Mouse (Mus musculus) gastrocnemius, postnatal 10 days (tissue): ENCODE results near the gene Pten. TPM values are rescaled to one million over a fixed set of nuclear protein-coding genes. Genes with fewer than 3 reads are reported as not detected.
"Not testable (repeated sequence)": the region's sequence is repeated elsewhere in the genome, so short reads cannot be mapped to it uniquely, and the experiment has no call there.

ENCODE experiments used
- DNase-seq: peaks from one replicate; pipeline ENCODE4 v3.0.0; 2021; ENCODE audit warnings: mixed read lengths
- total RNA-seq, 2 experiments: library from RNA; stranded (reverse); gene quantifications; 2 replicates each; pipeline ENCODE4 v1.2.3; 2021

The Pten gene
- total RNA-seq, 2 experiments from 2014 or later, result 44.7 to 46.3 TPM

DNA sequence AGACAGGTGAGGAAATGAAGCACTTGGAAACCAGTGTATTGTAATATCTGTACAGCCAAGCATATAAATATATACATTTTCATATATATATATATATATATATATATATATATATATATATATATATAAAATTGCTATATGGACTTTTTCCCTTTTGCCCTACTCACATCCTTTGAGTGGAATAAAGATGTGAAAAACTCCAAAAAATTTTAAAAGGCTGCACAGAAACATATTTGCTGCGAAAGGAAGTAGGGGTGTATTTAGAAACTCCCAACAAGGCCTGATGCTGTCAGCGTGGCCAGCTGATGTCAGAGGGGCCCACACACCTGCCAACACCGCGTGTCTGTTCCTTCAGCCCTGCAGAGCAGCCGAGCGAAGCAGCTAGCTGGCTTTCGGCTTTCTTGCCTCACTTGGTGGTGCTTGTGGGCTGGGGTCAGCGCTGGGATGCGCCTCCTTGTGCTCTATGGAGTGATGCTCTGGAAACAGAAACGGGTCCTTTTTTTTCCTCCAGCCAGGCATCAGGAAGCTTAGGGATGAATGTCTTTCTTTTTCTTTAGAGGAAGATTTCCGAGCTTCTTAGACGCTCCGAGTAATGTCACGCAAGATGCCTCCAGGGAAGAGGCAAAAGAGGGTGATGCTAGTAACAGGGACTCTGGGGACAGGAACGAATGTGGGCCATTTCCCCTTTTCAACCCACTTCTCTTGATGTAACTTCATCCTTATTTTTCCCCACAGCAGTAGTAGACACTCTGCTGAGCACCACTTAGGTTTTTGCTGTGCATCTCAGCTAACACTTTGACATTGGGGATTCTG, 2.9 kb upstream of the Pten start:
- DNase-seq, result no peak

GRCm38 (mm10) chr19:32755104-32755791, 2.0 kb upstream of the Pten start:
- DNase-seq, result no peak

DNA sequence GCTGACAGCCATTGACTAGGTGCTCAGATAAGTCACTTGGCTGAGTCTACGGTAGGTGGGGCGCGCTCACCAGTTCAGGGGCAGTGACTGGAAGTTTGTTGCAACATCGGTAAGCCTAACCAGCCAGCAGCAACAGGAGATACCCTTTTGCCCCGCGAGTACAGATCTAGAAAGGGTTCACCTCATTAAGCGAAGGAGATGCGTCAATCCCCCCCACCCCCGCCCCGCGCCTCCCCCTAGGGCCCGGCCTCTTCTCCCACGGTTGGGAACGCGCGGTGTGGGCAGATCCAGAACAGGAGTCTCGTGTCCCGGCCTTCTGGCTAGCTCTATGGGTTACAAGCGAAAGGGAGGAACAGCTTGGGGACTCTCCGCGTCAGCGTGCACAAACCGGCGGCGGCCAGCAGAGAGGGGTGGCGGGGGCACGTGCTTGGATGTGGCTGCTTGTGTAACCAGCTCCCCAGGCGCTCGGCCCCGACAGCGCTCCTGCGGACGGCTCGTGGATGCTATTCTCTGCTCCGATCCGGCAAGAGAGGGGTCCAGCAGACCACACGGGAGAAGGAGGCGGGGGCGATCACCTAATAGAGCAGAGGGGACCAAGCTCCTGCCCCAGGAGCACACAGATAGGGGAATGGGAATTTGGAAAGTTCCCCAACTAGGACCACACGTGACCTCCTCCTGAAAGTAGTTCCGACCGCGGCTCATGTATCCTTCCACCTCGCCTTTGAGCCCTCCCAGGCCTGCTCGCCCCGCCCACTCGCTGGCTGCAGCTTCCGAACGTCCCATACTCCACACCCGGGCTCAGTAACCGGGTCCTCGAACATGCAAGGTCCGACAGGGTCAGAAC, 1.3 kb upstream of the Pten start:
- DNase-seq, result peak; percentile 96

DNA sequence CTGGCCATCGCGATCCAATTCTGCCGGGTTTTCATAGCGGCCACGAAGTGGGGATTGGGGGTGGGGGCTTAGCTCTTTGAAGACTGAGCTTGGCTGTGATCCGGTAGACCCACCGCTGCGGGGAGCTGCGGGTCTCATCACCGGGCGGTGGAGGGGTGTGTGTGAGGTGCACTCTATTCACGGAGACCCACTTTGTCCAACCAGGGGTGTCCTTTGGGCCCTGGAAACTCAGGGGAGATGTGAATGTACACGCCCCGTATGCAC, 729 bp upstream of the Pten start:
- no peak for DNase-seq

DNA sequence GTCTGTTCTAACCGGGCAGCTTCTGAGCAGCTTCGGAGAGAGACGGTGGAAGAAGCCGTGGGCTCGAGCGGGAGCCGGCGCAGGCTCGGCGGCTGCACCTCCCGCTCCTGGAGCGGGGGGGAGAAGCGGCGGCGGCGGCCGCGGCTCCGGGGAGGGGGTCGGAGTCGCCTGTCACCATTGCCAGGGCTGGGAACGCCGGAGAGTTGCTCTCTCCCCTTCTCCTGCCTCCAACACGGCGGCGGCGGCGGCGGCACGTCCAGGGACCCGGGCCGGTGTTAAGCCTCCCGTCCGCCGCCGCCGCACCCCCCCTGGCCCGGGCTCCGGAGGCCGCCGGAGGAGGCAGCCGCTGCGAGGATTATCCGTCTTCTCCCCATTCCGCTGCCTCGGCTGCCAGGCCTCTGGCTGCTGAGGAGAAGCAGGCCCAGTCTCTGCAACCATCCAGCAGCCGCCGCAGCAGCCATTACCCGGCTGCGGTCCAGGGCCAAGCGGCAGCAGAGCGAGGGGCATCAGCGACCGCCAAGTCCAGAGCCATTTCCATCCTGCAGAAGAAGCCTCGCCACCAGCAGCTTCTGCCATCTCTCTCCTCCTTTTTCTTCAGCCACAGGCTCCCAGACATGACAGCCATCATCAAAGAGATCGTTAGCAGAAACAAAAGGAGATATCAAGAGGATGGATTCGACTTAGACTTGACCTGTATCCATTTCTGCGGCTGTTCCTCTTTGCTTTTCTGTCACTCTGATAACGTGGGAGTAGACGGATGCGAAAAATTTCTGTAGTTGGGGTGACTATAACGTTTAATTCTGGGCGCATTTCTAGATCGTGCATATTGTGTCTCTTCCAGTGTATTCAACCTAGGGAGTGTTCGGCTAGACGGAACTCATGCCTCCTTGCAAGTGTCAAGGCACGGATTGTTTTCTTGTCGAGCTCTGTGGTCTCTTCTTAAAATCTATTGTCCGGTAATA, 815 bp downstream of the Pten start:
- peak; percentile 69 for DNase-seq

DNA sequence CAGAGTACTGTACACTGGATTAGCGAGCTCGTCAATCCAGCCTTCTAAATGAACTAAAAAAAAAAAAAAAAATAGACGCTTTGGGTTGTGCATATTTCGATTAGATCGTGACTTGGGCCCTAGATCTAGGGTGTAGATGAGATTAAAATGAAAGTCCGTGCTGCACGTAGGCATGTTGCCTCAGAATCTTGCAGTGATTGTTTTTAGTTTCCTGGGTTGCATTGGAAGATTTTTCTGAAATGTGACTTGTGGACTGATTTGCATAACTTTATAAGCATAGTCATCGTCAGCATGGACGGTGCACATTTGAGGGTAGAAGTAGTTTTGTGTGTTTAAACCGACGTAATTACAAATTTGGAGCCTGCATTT, 1.5 kb downstream of the Pten start:
- no peak for DNase-seq

DNA sequence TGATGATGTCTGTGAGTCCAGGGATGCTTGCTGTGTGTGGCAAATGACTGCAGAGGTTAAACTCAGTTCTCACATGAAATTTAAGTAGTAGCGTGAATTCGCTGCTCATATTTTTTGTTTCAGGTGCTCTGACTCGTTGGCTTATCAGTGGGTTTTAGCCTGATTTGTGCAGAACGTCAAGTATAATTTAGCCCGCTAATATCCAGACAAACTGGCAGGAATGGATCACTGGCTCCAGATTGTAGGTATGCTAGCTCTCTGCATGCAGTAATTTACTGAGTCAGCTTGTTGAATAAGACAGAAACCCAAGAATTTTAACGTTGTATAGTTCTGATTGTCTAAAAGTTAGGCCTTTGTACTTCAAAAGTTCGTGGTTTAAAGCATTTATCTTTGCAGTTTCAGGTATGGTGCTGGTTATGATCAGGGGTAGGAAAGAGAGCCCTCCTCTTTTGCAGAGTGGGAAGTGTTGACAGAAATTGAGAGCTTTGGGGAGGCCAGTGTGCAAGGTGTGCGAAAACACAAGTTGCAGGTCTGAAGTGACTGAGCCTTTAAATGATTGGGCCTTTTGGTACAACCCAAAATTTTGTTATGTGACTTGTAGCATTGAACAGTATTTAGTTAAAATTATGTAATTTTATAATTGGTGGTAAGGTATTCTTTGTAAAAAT, 2.2 kb downstream of the Pten start:
- DNase-seq, result no peak

DNA sequence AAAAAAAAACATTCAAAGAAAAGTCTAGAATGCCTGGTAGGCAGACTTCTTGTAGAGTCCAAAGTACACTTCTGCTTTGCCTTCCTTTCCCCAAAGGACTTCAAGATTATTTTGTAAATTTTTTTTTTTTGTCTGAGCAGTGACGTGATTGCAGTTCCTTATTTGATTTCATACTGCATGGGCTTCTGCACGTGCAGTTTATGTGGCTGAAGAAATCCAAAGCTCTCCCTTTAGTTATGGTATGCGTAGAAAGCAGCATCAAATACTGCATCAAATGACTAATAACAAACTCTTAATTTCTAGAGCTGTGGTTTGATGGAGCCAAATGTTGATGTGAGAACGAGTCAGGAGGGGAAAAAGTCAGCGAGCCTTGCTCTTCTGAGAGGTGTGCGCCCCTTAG, 3.2 kb downstream of the Pten start:
- DNase-seq, result no peak

- no peak for DNase-seq
Observed at GRCm38 (mm10) chr19:32761162-32761561, 3.9 kb downstream of the Pten start.

DNA sequence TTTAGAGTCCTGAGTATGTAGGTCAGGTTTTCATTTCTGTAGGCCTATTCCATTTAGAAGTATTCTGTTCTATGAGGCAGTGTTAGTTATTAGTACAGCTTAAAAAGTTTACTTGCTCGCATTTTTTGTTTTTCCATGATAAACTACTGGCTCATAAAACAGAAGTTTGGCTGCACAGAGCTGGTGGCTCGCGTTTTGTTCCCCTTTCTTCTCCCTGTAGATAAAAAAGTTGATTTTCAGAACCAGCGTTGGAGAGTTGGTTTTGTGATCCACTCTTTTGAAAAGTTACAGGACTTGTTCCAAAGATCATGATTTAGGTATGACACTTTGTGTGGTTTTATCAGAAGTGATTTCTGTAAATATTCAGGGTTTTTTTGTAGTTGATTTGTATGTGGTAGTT, 5.2 kb downstream of the Pten start:
- DNase-seq, result no peak

GRCm38 (mm10) chr19:32778411-32778810, 21.1 kb downstream of the Pten start:
- no peak for DNase-seq

DNA sequence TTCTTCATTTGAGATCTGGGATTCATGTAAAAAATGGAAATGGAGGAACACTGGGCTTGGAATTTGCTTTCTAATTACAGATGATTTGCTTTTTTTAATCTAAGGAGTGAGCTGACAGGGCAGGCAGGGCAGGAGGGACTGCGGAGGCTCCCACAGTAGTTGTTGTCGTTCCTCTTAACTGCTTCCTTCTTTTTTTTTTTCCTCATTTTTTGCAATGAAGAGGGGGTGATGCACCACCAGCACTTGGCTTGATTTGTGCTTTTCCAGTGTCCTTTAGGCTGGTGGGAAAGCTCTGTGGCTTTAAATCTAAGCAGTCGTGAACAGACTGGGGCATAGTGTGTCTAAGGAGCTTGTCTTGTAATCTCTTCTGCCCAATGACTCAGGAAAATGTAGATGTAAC, 21.8 kb downstream of the Pten start:
- no peak for DNase-seq

DNA sequence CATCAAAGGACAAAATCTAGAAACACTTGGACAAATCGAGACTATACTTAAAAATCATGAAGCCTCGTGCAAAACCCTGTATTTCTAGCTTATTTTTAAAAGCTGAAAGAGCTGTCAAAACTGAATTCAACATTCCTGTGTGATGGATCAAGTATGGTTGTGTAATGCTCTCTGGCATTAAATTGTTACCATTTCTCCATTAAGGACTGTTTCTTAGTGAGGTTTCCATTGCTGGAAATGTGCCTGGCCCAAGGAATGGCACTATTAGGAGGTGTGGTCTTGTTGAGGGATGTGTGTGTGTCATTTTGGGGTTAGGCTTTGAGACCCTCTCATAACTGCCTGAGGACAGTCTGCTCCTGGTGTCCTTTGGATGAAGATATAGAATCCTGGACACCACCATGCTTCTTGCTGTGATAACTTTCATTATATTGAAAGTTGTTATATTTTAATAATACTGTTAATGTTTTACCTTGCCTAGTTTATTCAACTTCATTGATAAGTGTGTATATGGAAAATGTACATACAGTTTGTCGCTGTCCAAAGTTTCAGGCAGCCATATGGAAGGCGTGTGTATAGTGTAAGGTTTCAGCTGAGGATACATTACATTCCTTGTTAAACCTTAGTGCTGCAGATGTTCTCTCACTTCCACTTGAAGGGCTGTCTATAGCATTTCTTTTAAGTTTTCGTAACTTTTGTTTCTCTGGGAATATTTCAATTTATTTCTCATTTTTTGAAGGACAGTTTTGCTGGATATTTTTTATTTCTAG, 24.2 kb downstream of the Pten start:
- DNase-seq, result no peak

- not testable (repeated sequence) for DNase-seq
Observed at GRCm38 (mm10) chr19:32787388-32787787, 30.1 kb downstream of the Pten start.

DNA sequence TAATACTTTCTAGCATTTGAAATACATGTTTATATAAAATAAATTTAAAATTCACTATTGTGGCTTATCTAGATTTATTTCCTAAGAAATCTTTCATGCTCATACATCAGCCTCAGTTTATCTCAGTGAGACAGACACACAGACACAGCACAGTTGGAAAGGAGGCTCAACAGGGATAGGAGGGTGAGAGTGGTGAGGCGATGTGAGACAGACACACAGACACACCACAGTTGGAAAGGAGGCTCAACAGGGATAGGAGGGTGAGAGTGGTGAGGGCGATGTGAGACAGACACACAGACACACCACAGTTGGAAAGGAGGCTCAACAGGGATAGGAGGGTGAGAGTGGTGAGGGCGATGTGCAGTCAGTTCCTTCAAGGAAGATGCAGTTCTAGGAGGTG, 30.7 kb downstream of the Pten start:
- not testable (repeated sequence) for DNase-seq

- DNase-seq, result no peak
Observed at GRCm38 (mm10) chr19:32789535-32789934, 32.2 kb downstream of the Pten start.

GRCm38 (mm10) chr19:32792610-32793009, 35.3 kb downstream of the Pten start:
- peak; percentile 73 for DNase-seq

GRCm38 (mm10) chr19:32793901-32794300, 36.6 kb downstream of the Pten start:
- DNase-seq, result no peak

GRCm38 (mm10) chr19:32800557-32800956, 43.3 kb downstream of the Pten start:
- DNase-seq, result no peak

GRCm38 (mm10) chr19:32804703-32805102, 47.4 kb downstream of the Pten start:
- no peak for DNase-seq

- DNase-seq, result no peak
Observed at GRCm38 (mm10) chr19:32807610-32808009, 50.3 kb downstream of the Pten start.
